Mouse (Mus musculus) stomach, postnatal 0 days (tissue): Measurements from ENCODE around the gene Sucnr1.

Source experiments
- CTCF ChIP-seq: IDR thresholded peaks from 2 replicates; pipeline ENCODE4 v1.5.1; 2016; ENCODE audit warnings: antibody characterized with exemption, low read depth, mild to moderate bottlenecking, moderate library complexity
- EP300 ChIP-seq: optimal IDR thresholded peaks from 2 replicates; pipeline ENCODE3; 2016; ENCODE audit warnings: antibody characterized with exemption

GRCm38 (mm10) chr3:60123859-60124794, 42.5 kb downstream of the Sucnr1 start:
- TF ChIP-seq CTCF: no peak
- TF ChIP-seq EP300: no peak
